ENCODE assay signal across 8 mouse cellular contexts in genomic region chr6:13607621-13608493, GRCm38 (mm10). TPM values are rescaled to one million over a fixed set of nuclear protein-coding genes. Genes with fewer than 3 reads are reported as not detected.
A peak's percentile ranks its signal among the peaks of the same experiment; 100 is the strongest.
DNase-seq lines count a peak whose midpoint lies in the region; ATAC-seq and TF ChIP-seq lines count a peak whose summit lies in the region.

Tmem168 (minus strand) TSS chr6:13608100.

- peaks cover 0 to 36% of the 10 kb centered on the region in 2 experiments; a peak in 2 of 4 replicates for H3K36me3 ChIP-seq in MEL (ENCODE audit: control insufficient read depth in 1 of 2, insufficient read depth in 2 of 2, low read length in 2 of 2)
- H3K36me3 ChIP-seq in forebrain, postnatal 0 days (ENCODE audit: insufficient read depth), result no peaks in the 10 kb centered on the region
- peaks cover 7% of the 10 kb centered on the region; the same call in 1 of the 2 replicates for H3K36me3 ChIP-seq in lung, embryonic 14.5 days (ENCODE audit: insufficient read depth)

- no peak for TF ChIP-seq RAD21 in MEL (IDR thresholded peaks at IDR 0.05; ENCODE audit: low read depth, low read length)

- peak within 1 kb of the TSS; percentile 91 for H3K27ac ChIP-seq in MEL (ENCODE audit: control insufficient read depth, low read depth, low read length)
- peak within 1 kb of the TSS; percentile 80 for H3K27ac ChIP-seq in cerebellum, adult 2 months (ENCODE audit: insufficient read depth, low read length)
- peak within 1 kb of the TSS; percentile 92 for H3K27ac ChIP-seq in forebrain, postnatal 0 days (ENCODE audit: low read depth, low read length)
- H3K27ac ChIP-seq in lung, embryonic 14.5 days (ENCODE audit: low read depth), result peak within 1 kb of the TSS; percentile 97

- peak; percentile 83 to 88 for TF ChIP-seq POLR2A in MEL (IDR thresholded peaks at IDR 0.05; ENCODE audit: control insufficient read depth in 1 of 2, insufficient read depth in 1 of 2, low read depth in 1 of 2, low read length in 2 of 2, poor library complexity in 1 of 2)
- peak; percentile 81 for TF ChIP-seq POLR2A in cerebellum, adult 2 months (IDR thresholded peaks at IDR 0.05; ENCODE audit: borderline replicate concordance, insufficient read depth, low read length)

- peak within 1 kb of the TSS; percentile 64 for H3K4me2 ChIP-seq in forebrain, postnatal 0 days (ENCODE audit: low read depth)
- peak within 1 kb of the TSS; percentile 66 for H3K4me2 ChIP-seq in lung, embryonic 14.5 days

- H3K27me3 ChIP-seq in MEL (ENCODE audit: control insufficient read depth in 1 of 2, insufficient read depth in 2 of 2, low read length in 2 of 2), result no peaks in the 10 kb centered on the region
- no peaks in the 10 kb centered on the region for H3K27me3 ChIP-seq in cerebellum, adult 2 months (ENCODE audit: control insufficient read depth, insufficient read depth, low read length)
- H3K27me3 ChIP-seq in forebrain, postnatal 0 days (ENCODE audit: insufficient read depth, low read length), result no peaks in the 10 kb centered on the region
- no peaks in the 10 kb centered on the region for H3K27me3 ChIP-seq in lung, embryonic 14.5 days (ENCODE audit: insufficient read depth, low read length)

- peak within 1 kb of the TSS; percentile 72 to 94 for H3K4me3 ChIP-seq in MEL (ENCODE audit: control insufficient read depth in 1 of 2, insufficient read depth in 1 of 2, low read depth in 2 of 2, low read length in 2 of 2)
- peak within 1 kb of the TSS; percentile 90 for H3K4me3 ChIP-seq in cerebellum, adult 2 months (replicated peaks; ENCODE audit: insufficient read depth, low read depth, low read length)
- peak within 1 kb of the TSS; percentile 90 for H3K4me3 ChIP-seq in forebrain, postnatal 0 days (ENCODE audit: low read depth, low read length)
- peak within 1 kb of the TSS; percentile 72 for H3K4me3 ChIP-seq in lung, embryonic 14.5 days (ENCODE audit: low read depth, low read length)

- H3K9me3 ChIP-seq in MEL (replicated peaks; ENCODE audit: insufficient read depth, low read length), result no peaks in the 10 kb centered on the region
- no peaks in the 10 kb centered on the region for H3K9me3 ChIP-seq in forebrain, postnatal 0 days (ENCODE audit: low read length)
- H3K9me3 ChIP-seq in lung, embryonic 14.5 days (ENCODE audit: low read depth, low read length), result no peaks in the 10 kb centered on the region

- ATAC-seq in forebrain, postnatal 0 days, result peak; percentile 95
- ATAC-seq in lung, embryonic 14.5 days (ENCODE audit: insufficient read depth), result peak; percentile 99
- peak; percentile 91 for ATAC-seq in neutrophil, adult 5-6 weeks (ENCODE audit: extremely low read depth, insufficient number of reproducible peaks, low FRiP score, poor library complexity, severe bottlenecking)

- TF ChIP-seq EP300 in MEL (IDR thresholded peaks at IDR 0.05; ENCODE audit: low read depth in 1 of 2, low read length in 2 of 2), result peak in 1 of 2 experiments; percentile 44; a peak in 2 of 4 replicates

- no peak for TF ChIP-seq CTCF in MEL (IDR thresholded peaks at IDR 0.05 in 2 of 3, conservative IDR thresholded peaks at IDR 0.05 in 1 of 3; ENCODE audit: control insufficient read depth in 1 of 3, insufficient read depth in 1 of 3, low read depth in 2 of 3, low read length in 3 of 3, poor library complexity in 1 of 3, severe bottlenecking in 1 of 3)
- TF ChIP-seq CTCF in cerebellum, adult 2 months (IDR thresholded peaks at IDR 0.05; ENCODE audit: borderline replicate concordance, insufficient read depth, low read depth, low read length), result no peak
- TF ChIP-seq CTCF in forebrain, postnatal 0 days (IDR thresholded peaks at IDR 0.05; ENCODE audit: low read depth), result no peak
- TF ChIP-seq CTCF in lung, embryonic 14.5 days (IDR thresholded peaks at IDR 0.05; ENCODE audit: low read depth), result no peak

- intact Hi-C loops in heart, postnatal 36 days (cut with DNase I), result loop anchor here (1.0 to 2.0 kb wide), 2 partner anchors 69 to 263 kb away; partner anchors contain the start of genes 2610001J05Rik and Bmt2

- DNase-seq in MEL (ENCODE audit: low read depth, low spot score), result peak; percentile 90
- peak; percentile 95 to 98 for DNase-seq in cerebellum, adult 2 months
- peak; percentile 93 for DNase-seq in forebrain, postnatal 0 days
- DNase-seq in heart, postnatal 36 days, result peak; percentile 96
- peak; percentile 84 to 95 for DNase-seq in layer of hippocampus, adult 8-10 months (ENCODE audit: low spot score in 2 of 2)
- peak; percentile 94 for DNase-seq in lung, embryonic 14.5 days
- DNase-seq in testis, postnatal 14 days (ENCODE audit: low spot score), result peak; percentile 92

- peaks cover 10% of the 10 kb centered on the region; the same call in 1 of the 2 replicates for H3K79me2 ChIP-seq in MEL (ENCODE audit: control insufficient read depth, insufficient read depth, low read length, poor library complexity)

- H3K9ac ChIP-seq in MEL (ENCODE audit: control insufficient read depth, low read depth, low read length, poor library complexity, severe bottlenecking), result peak within 1 kb of the TSS; percentile 92
- peak within 1 kb of the TSS; percentile 82 for H3K9ac ChIP-seq in forebrain, postnatal 0 days
- H3K9ac ChIP-seq in lung, embryonic 14.5 days, result peak within 1 kb of the TSS; percentile 87

- 2% methylated on average over 71 of the region's 71 CpGs for WGBS in cerebellum, adult 2 months
- 5% methylated on average over 70 of the region's 71 CpGs for WGBS in forebrain, postnatal 0 days
- 3% methylated on average over 71 of the region's 71 CpGs for WGBS in lung, embryonic 14.5 days

- peaks cover 17 to 26% of the 10 kb centered on the region in 2 experiments for H3K4me1 ChIP-seq in MEL (ENCODE audit: control insufficient read depth in 1 of 2, insufficient read depth in 2 of 2, low read length in 2 of 2)
- H3K4me1 ChIP-seq in cerebellum, adult 2 months (ENCODE audit: control insufficient read depth, insufficient read depth, low read length), result no peaks in the 10 kb centered on the region
- peaks cover 7% of the 10 kb centered on the region for H3K4me1 ChIP-seq in forebrain, postnatal 0 days (ENCODE audit: insufficient read depth)
- H3K4me1 ChIP-seq in lung, embryonic 14.5 days (ENCODE audit: insufficient read depth), result peaks cover 15% of the 10 kb centered on the region; the same call in 1 of the 2 replicates

TF ChIP-seq in MEL, 35 proteins besides CTCF, POLR2A, EP300 and RAD21 (continues in another document):
- TF ChIP-seq MYC (IDR thresholded peaks at IDR 0.05; ENCODE audit: low read depth, low read length) (0 out of 2 replicates have a peak, but pooled peaks have one; percentile 35), MAZ (IDR thresholded peaks at IDR 0.05; ENCODE audit: low read depth, low read length) (0 out of 2 replicates have a peak, but pooled peaks have one; percentile 65), CHD2 (IDR thresholded peaks at IDR 0.05; ENCODE audit: low read length) (no peak), MEF2A (IDR thresholded peaks at IDR 0.05; ENCODE audit: extremely low read depth, insufficient replicate concordance, low read depth, low read length, poor library complexity, severe bottlenecking) (no peak), USF2 (IDR thresholded peaks at IDR 0.05; ENCODE audit: borderline replicate concordance in 1 of 2, insufficient read depth in 1 of 2, low read depth in 1 of 2, low read length in 2 of 2) (no peak), NELFE (IDR thresholded peaks at IDR 0.05; ENCODE audit: low read depth, low read length) (peak; percentile 77), POLR2AphosphoS5 (IDR thresholded peaks at IDR 0.05; ENCODE audit: borderline replicate concordance, low read depth, low read length) (no peak), TAL1 (IDR thresholded peaks at IDR 0.05; ENCODE audit: low read length) (no peak), GATA1 (IDR thresholded peaks at IDR 0.05; ENCODE audit: low read depth, low read length) (no peak), ELF1 (IDR thresholded peaks at IDR 0.05; ENCODE audit: low read depth, low read length) (peak; percentile 70; the same call in 1 of the 2 replicates), MXI1 (IDR thresholded peaks at IDR 0.05; ENCODE audit: low read depth, low read length) (peak; percentile 73), JUND (IDR thresholded peaks at IDR 0.05; ENCODE audit: low read depth, low read length) (no peak), UBTF (IDR thresholded peaks at IDR 0.05; ENCODE audit: borderline replicate concordance, insufficient read depth, low read depth, low read length) (no peak), HCFC1 (IDR thresholded peaks at IDR 0.05; ENCODE audit: low read depth, low read length) (peak; percentile 87), MAFK (IDR thresholded peaks at IDR 0.05; ENCODE audit: borderline replicate concordance, low read depth, low read length) (no peak), ZC3H11A (IDR thresholded peaks at IDR 0.05; ENCODE audit: low read depth, low read length) (no peak), ETS1 (IDR thresholded peaks at IDR 0.05; ENCODE audit: low read depth, low read length) (0 out of 2 replicates have a peak, but pooled peaks have one; percentile 29), ZNF384 (IDR thresholded peaks at IDR 0.05; ENCODE audit: low read depth, low read length) (no peak), BHLHE40 (IDR thresholded peaks at IDR 0.05; ENCODE audit: borderline replicate concordance, low read depth, low read length) (no peak), CHD1 (IDR thresholded peaks at IDR 0.05; ENCODE audit: low read depth, low read length) (no peak), KAT2A (conservative IDR thresholded peaks at IDR 0.05; ENCODE audit: low read depth, low read length) (peak; percentile 50; the same call in 1 of the 2 replicates), TCF12 (IDR thresholded peaks at IDR 0.05; ENCODE audit: low read depth, low read length) (peak; percentile 68), SIN3A (IDR thresholded peaks at IDR 0.05; ENCODE audit: low read length) (peak; percentile 64; the same call in 1 of the 2 replicates), ZMIZ1 (IDR thresholded peaks at IDR 0.05; ENCODE audit: low read depth, low read length) (peak; percentile 74), E2F4 (IDR thresholded peaks at IDR 0.05; ENCODE audit: borderline replicate concordance, low read depth, low read length) (no peak)

RNA-seq across cellular contexts. Expression of gene Tmem168, which starts in this region (rescaled TPM):
- total RNA-seq in MEL (2012; rRNA removed), result 20.5 and 23.0 TPM in 2 replicates
- polyA plus RNA-seq in MEL (2012; ENCODE audit: insufficient read depth in 1 of 2, insufficient read length in 2 of 2, low read depth in 1 of 2, low replicate concordance in 2 of 2, missing spikeins in 1 of 2), result 10 to 100 TPM in 1 of 2 experiments, not detected in 1; 12.0 TPM
- polyA plus RNA-seq in cerebellum, adult 2 months (2012; rRNA removed), result 9.0 and 9.3 TPM in 2 replicates
- total RNA-seq in forebrain, postnatal 0 days (2014; rRNA removed), result 24.5 and 28.6 TPM in 2 replicates
- 15.2 and 18.4 TPM in 2 replicates for polyA plus RNA-seq in forebrain, postnatal 0 days (2015; fragmentation: Nextera tagmentation; extraction: Ambion mirVana)
- total RNA-seq in heart, postnatal 36 days (2021), result 10 to 100 TPM; 17.4 to 20.1 TPM
- total RNA-seq in layer of hippocampus, adult 8-10 months (2022), result 10 to 100 TPM; 14.0 to 14.8 (median 14.3) TPM
- 46.7 and 49.7 TPM in 2 replicates for polyA plus RNA-seq in lung, embryonic 14.5 days (2014; fragmentation: Nextera tagmentation; extraction: Ambion mirVana)
- total RNA-seq in neutrophil, adult 5-6 weeks (2017), result 55.0 and 57.0 TPM in 2 replicates

Comparison
In these comparisons a context has a peak if more than half of its experiments do, and no peak if none do; other contexts are left out.
1. Peak in every context shown above with its lines: DNase-seq, ATAC-seq, H3K4me3 ChIP-seq and H3K27ac ChIP-seq.